Mouse (Mus musculus) olfactory bulb, adult 2 months (tissue): Measurements from ENCODE around the gene Pipox. TPM values are rescaled to one million over a fixed set of nuclear protein-coding genes. Genes with fewer than 3 reads are reported as not detected.

Experiments used
- H3K27ac ChIP-seq: fragments of 200-500 bp; 2 replicates; pipeline ENCODE4 v1.5.1; 2012; ENCODE audit warnings: low read depth, low read length; ENCODE audit not compliant: insufficient read depth
- H3K4me1 ChIP-seq: fragments of 200-500 bp; 2 replicates; pipeline ENCODE4 v1.6.1; 2012; ENCODE audit warnings: low read length; ENCODE audit not compliant: control insufficient read depth, insufficient read depth
- H3K4me3 ChIP-seq: fragments of 200-500 bp; 2 replicates; pipeline ENCODE4 v1.5.1; 2012; ENCODE audit warnings: mild to moderate bottlenecking, low read depth, low read length, moderate library complexity; ENCODE audit not compliant: insufficient read depth
- CTCF ChIP-seq: fragments of 200-500 bp; IDR thresholded peaks from 2 replicates; pipeline ENCODE4 v1.5.1; 2012; ENCODE audit warnings: low read depth, mild to moderate bottlenecking, low read length, moderate library complexity; ENCODE audit not compliant: insufficient read depth
- POLR2A ChIP-seq: fragments of 200-500 bp; IDR thresholded peaks from 2 replicates; pipeline ENCODE4 v1.6.1; 2012; ENCODE audit warnings: mild to moderate bottlenecking, low read depth, low read length, moderate library complexity; ENCODE audit not compliant: insufficient read depth
- WGBS: fragments of 180-500 bp; shearing (Covaris S2); methylation state at CpG from one replicate; pipeline ENCODE4 v1.1.7; 2018; 5-methylcytosine and 5-hydroxymethylcytosine counted together
- polyA plus RNA-seq: library from polyadenylated mRNA; stranded (reverse); fragments of >200 nt; gene quantifications from 2 replicates; pipeline ENCODE4 v1.2.4, GENCODE M21; 2012; ENCODE audit warnings: low replicate concordance; ENCODE audit not compliant: missing spikeins, insufficient read depth, insufficient read length

Pipox gene
- polyA plus RNA-seq, 1 experiment: not detected

DNA sequence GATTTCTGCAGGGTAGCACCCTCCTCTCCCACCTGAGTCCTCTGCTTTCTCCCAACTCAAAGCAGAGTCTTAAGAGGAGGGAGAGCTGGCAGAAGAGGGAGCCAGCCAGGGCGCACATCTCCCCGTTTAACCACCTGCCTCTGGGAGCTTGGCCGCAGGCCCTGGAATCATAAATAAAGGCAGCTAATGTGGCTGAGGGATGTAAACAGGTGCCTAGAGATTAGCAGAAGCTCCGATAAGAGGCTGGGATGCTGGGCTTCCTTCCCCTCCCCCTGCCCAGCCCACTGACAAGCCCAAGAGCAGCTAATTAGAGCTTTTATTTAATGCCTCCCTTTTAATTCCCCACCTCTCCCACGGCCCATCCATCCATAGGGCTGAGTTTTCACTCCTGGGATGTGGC is 45.8 kb downstream of the Pipox start:
- WGBS: 23% methylated on average over 5 of the region's 5 CpGs
- no peak overlapping the region for H3K4me3 ChIP-seq
- TF ChIP-seq POLR2A: no peak
- TF ChIP-seq CTCF: no peak
- H3K27ac ChIP-seq: peak overlapping the region; percentile 73
- peaks cover 70% of the 10 kb centered on the region for H3K4me1 ChIP-seq

DNA sequence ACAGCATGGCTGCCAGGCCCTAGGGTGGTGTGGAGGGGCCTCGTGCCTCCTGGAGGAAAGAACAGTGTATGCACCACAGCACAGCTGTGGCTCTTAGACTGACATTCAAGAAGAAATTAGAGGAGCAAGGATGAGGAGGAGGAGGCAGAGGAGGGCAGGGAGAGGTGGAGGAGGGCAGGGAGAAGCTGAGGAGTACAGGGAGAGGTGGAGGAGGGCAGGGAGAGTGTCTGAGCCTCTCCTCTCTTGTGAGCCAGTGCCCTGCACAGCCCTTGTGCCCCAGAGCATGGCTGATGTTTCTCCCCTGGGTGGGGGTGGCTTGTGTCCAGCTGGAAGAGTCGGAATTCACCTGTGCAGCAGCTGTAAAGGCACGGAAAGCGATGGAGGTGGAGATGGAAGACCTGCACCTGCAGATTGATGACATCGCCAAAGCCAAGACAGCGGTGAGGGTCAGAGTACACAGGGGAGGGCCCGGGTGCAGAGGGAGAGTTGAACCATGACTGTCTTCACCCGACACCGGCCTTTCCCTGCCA is 46.2 kb downstream of the Pipox start:
- peaks cover 70% of the 10 kb centered on the region for H3K4me1 ChIP-seq
- WGBS: 35% methylated on average over 9 of the region's 9 CpGs
- TF ChIP-seq CTCF (no peak), POLR2A (no peak)
- peak overlapping the region; percentile 73 for H3K27ac ChIP-seq
- no peak overlapping the region for H3K4me3 ChIP-seq

DNA sequence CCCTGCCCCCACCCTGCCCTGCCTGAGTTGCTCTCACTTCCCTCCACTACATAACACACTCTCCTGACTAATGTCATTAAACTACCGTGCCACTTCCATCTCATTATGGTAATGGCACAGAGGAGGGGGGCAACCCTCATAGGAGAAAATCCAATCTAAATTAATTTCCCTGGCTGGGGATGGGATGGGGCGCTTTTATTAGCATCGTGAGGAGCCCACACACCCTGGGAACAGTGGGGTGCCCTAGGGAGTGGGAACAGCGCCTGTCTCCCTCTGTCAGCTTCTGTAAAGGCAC is 50.0 kb downstream of the Pipox start:
- H3K4me3 ChIP-seq: no peak overlapping the region
- TF ChIP-seq CTCF (no peak), POLR2A (no peak)
- WGBS: 41% methylated on average over 4 of the region's 4 CpGs
- peaks cover 45% of the 10 kb centered on the region for H3K4me1 ChIP-seq
- no peak overlapping the region for H3K27ac ChIP-seq

DNA sequence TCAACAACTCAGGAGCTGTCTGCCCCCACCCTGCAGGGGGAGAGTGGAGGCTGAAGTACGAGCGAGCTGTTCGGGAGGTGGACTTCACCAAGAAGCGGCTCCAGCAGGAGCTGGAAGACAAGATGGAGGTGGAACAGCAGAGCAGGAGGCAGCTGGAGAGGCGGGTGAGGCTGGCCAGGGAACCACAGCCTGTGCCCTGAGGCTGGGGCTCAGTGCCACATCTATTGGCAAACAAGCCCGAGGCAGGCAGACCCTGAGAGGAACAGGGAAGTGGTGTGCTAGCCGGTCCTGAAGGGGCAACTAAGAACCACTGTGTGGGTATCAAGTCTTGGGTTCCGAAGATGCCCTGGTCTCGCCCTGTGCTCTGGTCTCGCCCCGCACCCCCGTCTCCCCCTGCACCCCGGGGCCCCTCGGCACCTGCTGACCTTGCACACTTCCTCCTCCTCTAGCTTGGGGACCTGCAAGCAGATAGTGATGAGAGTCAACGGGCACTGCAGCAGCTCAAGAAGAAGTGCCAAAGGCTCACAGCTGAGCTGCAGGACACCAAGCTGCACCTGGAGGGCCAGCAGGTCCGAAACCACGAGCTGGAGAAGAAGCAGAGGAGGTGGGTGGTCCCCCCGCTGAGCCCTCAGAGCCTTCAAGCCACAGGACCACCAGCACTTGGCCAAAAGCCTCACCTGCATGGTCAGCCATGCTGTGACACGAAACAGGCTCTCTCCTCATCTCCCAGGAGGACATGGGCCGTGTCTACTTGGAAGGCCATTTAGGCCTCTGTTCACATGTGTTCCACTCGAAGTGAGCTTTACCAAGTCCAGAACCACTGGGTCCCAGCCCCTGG is 50.6 kb downstream of the Pipox start:
- Histone ChIP-seq H3K4me1 (peaks cover 41% of the 10 kb centered on the region), H3K4me3 (no peak overlapping the region), H3K27ac (no peak overlapping the region)
- WGBS: 81% methylated on average over 21 of the region's 21 CpGs
- TF ChIP-seq POLR2A: no peak
- no peak for TF ChIP-seq CTCF

DNA sequence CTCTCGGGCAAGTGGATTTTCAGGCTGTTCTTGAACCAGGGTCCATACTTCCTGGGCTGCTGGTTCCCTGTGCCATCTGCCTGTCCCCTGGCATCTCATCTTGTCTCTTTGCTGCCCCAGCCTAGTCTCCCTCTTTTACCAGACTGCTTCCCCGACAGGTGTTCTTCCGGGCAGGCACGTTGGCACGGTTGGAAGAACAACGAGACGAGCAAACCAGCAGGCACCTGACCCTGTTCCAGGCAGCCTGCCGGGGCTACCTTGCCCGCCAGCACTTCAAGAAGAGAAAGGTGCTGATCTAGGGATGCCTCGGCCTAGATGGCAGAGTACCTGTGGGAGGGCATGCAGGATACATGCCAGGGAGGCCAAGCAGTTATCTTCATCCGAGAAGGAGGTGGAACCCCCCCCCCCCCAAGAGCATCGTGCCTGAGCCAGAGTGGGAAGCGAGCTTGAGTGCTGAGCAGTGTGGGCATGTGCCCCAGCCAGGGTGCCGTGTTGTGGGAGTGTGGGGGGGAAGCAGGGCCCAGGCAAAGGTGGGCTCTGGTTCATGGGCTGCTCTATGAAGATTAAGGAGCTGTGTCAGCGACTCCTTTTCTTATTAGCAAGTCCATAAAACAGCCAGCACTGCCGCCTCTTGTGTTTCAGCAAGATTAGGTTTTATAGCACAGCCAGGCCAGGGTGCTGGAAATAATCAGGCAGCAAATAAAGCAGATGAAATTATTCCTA is 53.2 kb downstream of the Pipox start:
- Histone ChIP-seq H3K4me1 (peaks cover 17% of the 10 kb centered on the region), H3K27ac (no peak overlapping the region), H3K4me3 (no peak overlapping the region)
- 76% methylated on average over 16 of the region's 16 CpGs for WGBS
- TF ChIP-seq CTCF (no peak), POLR2A (no peak)

DNA sequence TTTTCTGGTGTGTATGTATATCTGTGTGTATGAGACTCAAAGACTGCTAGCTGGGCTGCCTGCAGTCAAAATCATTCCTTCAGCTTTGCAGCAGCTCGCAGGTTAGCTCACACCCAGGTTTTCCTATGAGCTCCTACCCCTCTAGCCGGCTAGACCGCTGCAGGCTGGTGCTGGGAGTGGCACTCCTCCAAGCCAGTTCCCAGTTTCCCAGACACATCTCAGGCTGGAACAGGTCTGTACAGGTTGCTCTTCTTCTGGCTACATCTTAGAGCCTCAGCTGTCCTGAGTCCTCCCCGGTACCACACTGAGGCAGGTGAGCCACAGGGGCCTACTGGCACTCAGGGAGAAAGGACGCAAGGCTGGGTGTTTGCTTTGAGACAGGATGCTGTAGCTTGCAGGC is 56.0 kb downstream of the Pipox start:
- 86% methylated on average over 5 of the region's 5 CpGs for WGBS
- Histone ChIP-seq H3K4me3 (no peak overlapping the region), H3K4me1 (peaks cover 5% of the 10 kb centered on the region; the same call in 1 of the 2 replicates), H3K27ac (no peak overlapping the region)
- TF ChIP-seq POLR2A (no peak), CTCF (no peak)

DNA sequence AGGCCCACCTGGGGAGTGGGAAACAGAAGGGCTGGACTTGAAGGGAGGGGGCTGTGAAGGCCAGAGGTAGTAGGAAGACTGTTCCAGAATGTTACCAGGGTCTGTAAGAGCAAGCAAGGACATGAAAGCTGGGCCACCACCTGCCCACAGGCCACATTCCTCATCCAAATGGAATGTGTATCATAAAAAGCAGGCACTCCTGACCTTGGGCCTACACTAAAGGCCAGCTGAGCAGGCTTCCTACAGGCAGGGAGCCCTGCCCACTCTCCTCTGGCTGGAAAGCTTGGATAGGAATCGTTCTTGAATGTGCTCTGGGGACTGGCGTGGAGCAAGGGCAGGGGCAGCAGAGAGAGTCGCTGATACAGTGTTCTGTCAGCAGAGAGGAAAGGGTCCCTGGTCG is 57.1 kb downstream of the Pipox start:
- Histone ChIP-seq H3K4me1 (peaks cover 5% of the 10 kb centered on the region; the same call in 1 of the 2 replicates), H3K27ac (no peak overlapping the region), H3K4me3 (no peak overlapping the region)
- no peak for TF ChIP-seq POLR2A
- TF ChIP-seq CTCF: no peak
- WGBS: 65% methylated on average over 4 of the region's 4 CpGs

DNA sequence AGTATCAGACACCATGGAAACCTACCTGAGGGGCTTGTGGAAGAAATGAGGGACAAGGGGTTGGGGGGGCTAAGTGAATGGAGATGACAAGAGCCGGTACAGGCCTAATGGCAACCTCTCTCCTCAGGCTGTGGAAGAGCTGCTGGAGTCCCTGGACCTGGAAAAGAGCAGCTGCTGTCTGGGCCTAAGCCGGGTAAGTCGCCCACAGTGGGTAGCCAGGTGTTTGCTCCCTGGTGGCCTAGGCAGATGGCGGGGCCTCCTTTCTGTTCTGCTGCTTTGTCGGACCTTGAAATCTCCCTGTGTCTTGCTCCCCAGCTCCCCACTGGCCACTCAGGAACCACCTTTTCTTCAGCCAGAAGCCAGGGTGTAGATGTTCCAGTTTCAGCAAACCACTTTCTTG is 57.6 kb downstream of the Pipox start:
- Histone ChIP-seq H3K4me1 (peaks cover 5% of the 10 kb centered on the region; the same call in 1 of the 2 replicates), H3K27ac (no peak overlapping the region), H3K4me3 (no peak overlapping the region)
- TF ChIP-seq CTCF (no peak), POLR2A (no peak)
- WGBS: 84% methylated on average over 5 of the region's 5 CpGs

DNA sequence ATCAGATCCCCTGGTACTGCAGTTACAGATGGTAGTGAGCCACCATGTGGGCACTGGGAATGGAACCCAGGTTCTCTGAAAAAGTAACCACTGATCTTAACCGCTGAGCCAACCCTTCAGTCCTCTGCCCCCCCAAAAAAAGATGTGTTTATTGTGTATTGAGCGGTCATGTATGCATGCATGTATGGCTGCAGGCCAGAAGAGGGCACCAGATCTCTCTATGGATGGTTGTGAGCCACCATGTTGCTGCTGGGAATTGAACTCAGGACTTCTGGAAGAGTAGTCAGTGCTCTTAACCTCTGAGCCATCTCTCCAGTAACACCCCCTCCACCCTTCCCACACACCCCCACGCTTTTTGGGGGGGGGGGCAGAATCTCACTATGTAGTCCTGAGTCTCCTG is 58.8 kb downstream of the Pipox start:
- WGBS: 91% methylated on average over 3 of the region's 3 CpGs
- H3K4me3 ChIP-seq: no peak overlapping the region
- H3K27ac ChIP-seq: no peak overlapping the region
- no peak for TF ChIP-seq CTCF
- TF ChIP-seq POLR2A: no peak
- peaks cover 3% of the 10 kb centered on the region; the same call in 1 of the 2 replicates for H3K4me1 ChIP-seq
